Mouse (Mus musculus): Measurements from ENCODE around the gene Srpk1. TPM values are rescaled to one million over a fixed set of nuclear protein-coding genes. Genes with fewer than 3 reads are reported as not detected.

The Srpk1 gene
- polyA plus RNA-seq, 1 experiment from 2014 or later: 30.2 TPM

DNA sequence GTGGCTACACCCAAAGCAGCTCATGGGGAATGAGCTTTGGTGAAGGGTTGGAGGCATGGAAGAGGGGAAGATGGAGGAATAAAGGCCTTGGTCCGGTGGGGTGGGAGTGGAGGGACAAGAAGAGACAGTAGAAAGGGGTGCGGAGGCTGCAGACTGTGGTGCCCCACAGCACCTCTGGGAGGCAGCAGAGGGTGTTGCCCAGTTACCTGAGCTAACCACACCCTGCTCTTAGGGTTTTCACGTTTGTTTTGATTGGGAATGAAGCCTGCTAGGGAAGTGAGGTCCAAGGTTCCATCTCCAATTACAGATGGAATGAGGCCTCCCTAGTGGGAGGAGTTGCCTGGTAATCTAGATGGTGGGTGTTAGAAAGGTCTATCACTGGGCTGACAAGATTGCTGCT is 6.6 kb upstream of the Srpk1 start:
- no peaks in the 10 kb centered on the region for H3K36me3 ChIP-seq (replicated peaks)
- no peaks in the 10 kb centered on the region for H3K9me3 ChIP-seq (replicated peaks)
- ATAC-seq (ENCODE audit: insufficient read depth): no peak
- H3K9ac ChIP-seq: no peak overlapping the region
- 0 out of 2 replicates have a peak, but pooled peaks cover 4% of the 10 kb centered on the region for H3K4me1 ChIP-seq (replicated peaks)
- H3K4me3 ChIP-seq (replicated peaks): no peak overlapping the region
- H3K27ac ChIP-seq (replicated peaks): no peak overlapping the region
- H3K4me2 ChIP-seq: no peak overlapping the region
- 41% methylated on average over 3 of the region's 3 CpGs for WGBS (ENCODE audit: insufficient replicate concordance)
- H3K27me3 ChIP-seq: peaks cover 3% of the 10 kb centered on the region; the same call in 1 of the 2 replicates

DNA sequence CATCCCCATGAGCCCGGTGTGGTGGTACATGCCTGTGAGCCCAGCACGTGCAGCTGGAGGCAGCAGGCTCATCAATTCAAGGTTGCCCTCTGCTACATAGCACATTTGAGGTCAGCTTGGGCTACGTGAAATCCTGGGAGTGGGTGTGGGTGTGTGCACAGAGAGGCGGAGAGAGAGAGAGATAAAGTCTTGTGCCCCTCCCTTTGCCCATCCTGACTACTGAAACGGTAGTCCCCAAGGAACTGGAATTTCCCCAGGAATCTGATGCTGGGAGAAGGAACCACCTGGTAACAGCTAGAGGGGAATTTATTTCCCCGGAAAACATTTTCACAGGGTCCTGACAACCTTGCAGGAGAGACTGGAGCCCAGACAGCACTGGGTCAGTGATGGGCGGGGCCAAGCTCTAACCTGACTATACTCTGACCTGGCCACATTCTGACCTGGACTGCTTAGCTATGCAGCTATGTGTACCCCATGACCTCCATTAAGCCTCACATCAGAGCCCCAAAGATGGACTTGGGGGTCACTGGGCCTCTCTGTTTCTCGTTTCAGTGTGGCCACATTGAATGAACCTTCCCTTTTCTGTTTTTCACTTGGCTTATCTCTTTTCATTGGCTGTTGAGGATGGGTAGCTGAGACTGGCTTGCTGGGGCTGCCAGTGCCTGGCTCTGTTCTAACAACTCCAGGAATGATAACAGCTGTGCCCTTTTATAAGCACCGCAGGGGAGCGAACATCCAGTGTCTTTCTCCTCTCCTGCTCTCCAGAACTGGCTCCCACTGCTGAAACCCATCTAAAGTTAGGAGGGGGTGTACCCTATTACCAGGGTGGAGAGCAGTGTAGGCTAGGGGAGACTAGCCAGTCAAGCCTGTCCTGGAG is 6.0 kb upstream of the Srpk1 start:
- H3K27me3 ChIP-seq: peaks cover 3% of the 10 kb centered on the region; the same call in 1 of the 2 replicates
- no peak for ATAC-seq (ENCODE audit: insufficient read depth)
- no peaks in the 10 kb centered on the region for H3K36me3 ChIP-seq (replicated peaks)
- no peak overlapping the region for H3K4me3 ChIP-seq (replicated peaks)
- H3K9me3 ChIP-seq (replicated peaks): no peaks in the 10 kb centered on the region
- 35% methylated on average over 10 of the region's 10 CpGs for WGBS (ENCODE audit: insufficient replicate concordance)
- no peak overlapping the region for H3K9ac ChIP-seq
- no peak overlapping the region for H3K27ac ChIP-seq (replicated peaks)
- H3K4me1 ChIP-seq (replicated peaks): 0 out of 2 replicates have a peak, but pooled peaks cover 4% of the 10 kb centered on the region
- no peak overlapping the region for H3K4me2 ChIP-seq

DNA sequence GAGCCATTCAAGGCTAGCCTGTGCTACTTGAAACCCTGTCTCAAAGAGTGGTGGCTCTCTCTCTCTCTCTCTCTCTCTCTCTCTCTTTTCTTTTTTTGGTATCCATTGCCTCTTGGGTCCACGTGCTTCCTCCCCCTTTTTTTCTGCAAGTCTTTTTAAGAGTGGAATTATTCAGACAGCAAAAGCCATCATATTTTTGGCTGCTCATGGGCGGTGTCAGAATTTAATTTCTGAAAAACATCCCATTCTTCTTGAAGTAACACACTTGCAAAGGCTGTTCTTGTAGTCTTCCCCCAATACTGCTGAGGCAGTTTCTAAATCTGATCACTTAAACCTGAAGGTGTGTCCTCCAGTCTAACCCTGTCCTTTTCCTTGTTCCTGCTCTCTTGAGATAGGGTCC is 4.4 kb upstream of the Srpk1 start:
- H3K4me3 ChIP-seq (replicated peaks): no peak overlapping the region
- no peak for ATAC-seq (ENCODE audit: insufficient read depth)
- H3K36me3 ChIP-seq (replicated peaks): no peaks in the 10 kb centered on the region
- H3K9me3 ChIP-seq (replicated peaks): no peaks in the 10 kb centered on the region
- WGBS (ENCODE audit: insufficient replicate concordance): 66% methylated on average over 2 of the region's 2 CpGs
- H3K4me2 ChIP-seq: no peak overlapping the region
- H3K4me1 ChIP-seq (replicated peaks): peaks cover 10% of the 10 kb centered on the region
- no peak overlapping the region for H3K9ac ChIP-seq
- peaks cover 3% of the 10 kb centered on the region; the same call in 1 of the 2 replicates for H3K27me3 ChIP-seq
- no peak overlapping the region for H3K27ac ChIP-seq (replicated peaks)

- 77% methylated on average over 15 of the region's 15 CpGs for WGBS (ENCODE audit: insufficient replicate concordance)
- Histone ChIP-seq H3K4me3 (replicated peaks) (no peak overlapping the region), H3K27me3 (peaks cover 3% of the 10 kb centered on the region; the same call in 1 of the 2 replicates), H3K4me2 (no peak overlapping the region), H3K36me3 (replicated peaks) (no peaks in the 10 kb centered on the region), H3K9me3 (replicated peaks) (no peaks in the 10 kb centered on the region), H3K27ac (replicated peaks) (no peak overlapping the region), H3K9ac (no peak overlapping the region), H3K4me1 (replicated peaks) (peaks cover 26% of the 10 kb centered on the region)
- ATAC-seq (ENCODE audit: insufficient read depth): no peak
These were observed 2.8 kb upstream of the Srpk1 start for GRCm38 (mm10) chr17:28625327-28625726.

DNA sequence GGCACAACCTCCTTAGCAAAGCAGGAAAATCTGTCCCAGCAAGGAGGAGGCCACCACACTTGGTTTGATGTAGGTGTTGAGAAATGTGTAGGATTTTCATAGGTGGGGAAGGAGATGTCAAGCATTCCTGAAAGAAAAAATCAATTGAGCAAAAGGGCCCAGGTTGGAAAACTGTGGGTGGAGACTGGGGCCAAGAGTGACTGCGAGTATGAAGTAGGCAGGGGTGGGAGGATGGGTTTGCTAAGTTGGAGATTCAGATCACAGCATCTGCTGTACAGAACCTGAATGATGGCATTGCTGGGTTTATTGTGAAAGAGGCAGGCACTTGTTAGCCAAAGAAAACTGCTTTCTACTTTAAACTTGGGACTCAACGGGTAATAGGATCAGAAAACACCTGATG is 2.3 kb upstream of the Srpk1 start:
- 0 out of 2 replicates have a peak, but pooled peaks cover 3% of the 10 kb centered on the region for H3K36me3 ChIP-seq (replicated peaks)
- 50% methylated on average over 2 of the region's 2 CpGs for WGBS (ENCODE audit: insufficient replicate concordance)
- H3K4me1 ChIP-seq (replicated peaks): peaks cover 31% of the 10 kb centered on the region
- no peak overlapping the region for H3K9ac ChIP-seq
- ATAC-seq (ENCODE audit: insufficient read depth): no peak
- H3K4me2 ChIP-seq: no peak overlapping the region
- H3K9me3 ChIP-seq (replicated peaks): no peaks in the 10 kb centered on the region
- H3K27me3 ChIP-seq: peaks cover 3% of the 10 kb centered on the region; the same call in 1 of the 2 replicates
- H3K27ac ChIP-seq (replicated peaks): no peak overlapping the region
- no peak overlapping the region for H3K4me3 ChIP-seq (replicated peaks)

- Histone ChIP-seq H3K4me1 (replicated peaks) (peaks cover 52% of the 10 kb centered on the region), H3K9me3 (replicated peaks) (no peaks in the 10 kb centered on the region), H3K27ac (replicated peaks) (peak overlapping the region; percentile 80), H3K4me3 (replicated peaks) (peak overlapping the region; percentile 93), H3K4me2 (peak overlapping the region; percentile 99), H3K36me3 (replicated peaks) (0 out of 2 replicates have a peak, but pooled peaks cover 12% of the 10 kb centered on the region), H3K9ac (peak overlapping the region; percentile 86), H3K27me3 (no peaks in the 10 kb centered on the region)
- under 1% methylated on average over 72 of the region's 78 CpGs for WGBS (ENCODE audit: insufficient replicate concordance)
- ATAC-seq (ENCODE audit: insufficient read depth): peak; percentile 70
These were observed 869 bp downstream of the Srpk1 start for GRCm38 (mm10) chr17:28621381-28622299.

GRCm38 (mm10) chr17:28618775-28619174 is 3.7 kb downstream of the Srpk1 start:
- 65% methylated on average over 1 of the region's 1 CpGs for WGBS (ENCODE audit: insufficient replicate concordance)
- H3K9me3 ChIP-seq (replicated peaks): no peaks in the 10 kb centered on the region
- peaks cover 73% of the 10 kb centered on the region for H3K4me1 ChIP-seq (replicated peaks)
- H3K27ac ChIP-seq (replicated peaks): 0 out of 2 replicates have a peak overlapping the region, but pooled peaks have one; percentile 25
- H3K36me3 ChIP-seq (replicated peaks): peaks cover 24% of the 10 kb centered on the region
- no peaks in the 10 kb centered on the region for H3K27me3 ChIP-seq
- H3K4me3 ChIP-seq (replicated peaks): no peak overlapping the region
- ATAC-seq (ENCODE audit: insufficient read depth): no peak
- 0 out of 2 replicates have a peak overlapping the region, but pooled peaks have one; percentile 2 for H3K9ac ChIP-seq
- H3K4me2 ChIP-seq: no peak overlapping the region

DNA sequence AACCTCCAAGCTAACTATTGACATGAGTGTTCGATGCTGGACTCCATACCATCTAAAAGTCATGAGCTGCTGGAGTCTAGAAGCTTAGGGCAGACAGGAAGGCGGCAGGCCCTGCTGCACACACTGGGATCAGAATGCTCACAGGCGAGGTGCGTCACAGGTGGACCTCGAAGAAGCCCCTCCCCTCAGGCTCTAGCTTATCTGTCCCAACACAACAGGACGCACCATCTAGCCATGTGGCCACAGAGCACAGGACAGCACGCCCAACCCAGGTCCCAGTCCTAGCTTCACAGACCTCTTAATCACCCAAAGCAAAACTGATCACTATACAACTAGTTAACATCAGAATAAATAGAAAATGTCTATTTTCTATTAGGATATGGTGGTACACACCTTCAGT is 4.4 kb downstream of the Srpk1 start:
- no peak overlapping the region for H3K4me3 ChIP-seq (replicated peaks)
- no peak overlapping the region; the same call in 1 of the 2 replicates for H3K27ac ChIP-seq (replicated peaks)
- 28% methylated on average over 7 of the region's 7 CpGs for whole genome bisulfite sequencing (ENCODE audit: insufficient replicate concordance)
- H3K36me3 ChIP-seq (replicated peaks): peaks cover 24% of the 10 kb centered on the region
- H3K9me3 ChIP-seq (replicated peaks): no peaks in the 10 kb centered on the region
- H3K4me2 ChIP-seq: peak overlapping the region; percentile 20; the same call in 1 of the 2 replicates
- H3K9ac ChIP-seq: no peak overlapping the region
- no peaks in the 10 kb centered on the region for H3K27me3 ChIP-seq
- H3K4me1 ChIP-seq (replicated peaks): peaks cover 75% of the 10 kb centered on the region
- ATAC-seq (ENCODE audit: insufficient read depth): no peak; the same call in 1 of the 2 replicates

DNA sequence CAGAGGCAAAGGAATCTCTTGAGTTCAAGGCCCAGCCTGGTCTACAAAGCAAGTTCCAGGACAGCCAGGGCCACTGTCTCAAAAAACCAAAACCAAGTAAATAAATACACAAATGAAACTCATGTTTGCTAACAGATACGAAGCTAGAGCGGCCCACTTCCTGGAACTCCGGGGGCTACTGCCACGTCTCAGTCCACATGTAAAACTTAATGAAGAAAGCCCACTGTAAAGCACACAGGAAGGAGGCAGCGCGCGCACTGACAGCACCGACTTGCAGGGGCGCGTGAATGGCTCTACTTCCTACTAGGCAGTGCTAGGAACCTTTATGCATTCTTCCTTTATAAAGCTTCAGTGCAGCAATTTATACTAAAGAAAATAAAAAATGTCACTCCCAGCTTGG is 4.9 kb downstream of the Srpk1 start:
- ATAC-seq (ENCODE audit: insufficient read depth): no peak
- no peaks in the 10 kb centered on the region for H3K9me3 ChIP-seq (replicated peaks)
- no peak overlapping the region for H3K4me3 ChIP-seq (replicated peaks)
- 0 out of 2 replicates have a peak overlapping the region, but pooled peaks have one; percentile 20 for H3K4me2 ChIP-seq
- no peak overlapping the region for H3K9ac ChIP-seq
- 52% methylated on average over 10 of the region's 10 CpGs for WGBS (ENCODE audit: insufficient replicate concordance)
- peaks cover 24% of the 10 kb centered on the region for H3K36me3 ChIP-seq (replicated peaks)
- peaks cover 77% of the 10 kb centered on the region for H3K4me1 ChIP-seq (replicated peaks)
- H3K27ac ChIP-seq (replicated peaks): no peak overlapping the region
- H3K27me3 ChIP-seq: no peaks in the 10 kb centered on the region

GRCm38 (mm10) chr17:28615332-28615731 is 7.2 kb downstream of the Srpk1 start:
- peaks cover 58% of the 10 kb centered on the region for H3K4me1 ChIP-seq (replicated peaks)
- WGBS (ENCODE audit: insufficient replicate concordance): 85% methylated on average over 4 of the region's 4 CpGs

More at GRCm38 (mm10) chr17:28615332-28615731, 7.2 kb downstream of the Srpk1 start:
- no peak for ATAC-seq (ENCODE audit: insufficient read depth)
- H3K27me3 ChIP-seq: no peaks in the 10 kb centered on the region
- no peak overlapping the region for H3K27ac ChIP-seq (replicated peaks)
- H3K4me3 ChIP-seq (replicated peaks): no peak overlapping the region
- no peak overlapping the region for H3K4me2 ChIP-seq
- no peak overlapping the region for H3K9ac ChIP-seq
- peaks cover 24% of the 10 kb centered on the region for H3K36me3 ChIP-seq (replicated peaks)
- H3K9me3 ChIP-seq (replicated peaks): no peaks in the 10 kb centered on the region

Data from liver, embryonic 15.5 days (tissue).